Mouse (Mus musculus): ENCODE measurements around the gene Tnrc6b. TPM values are rescaled to one million over a fixed set of nuclear protein-coding genes. Genes with fewer than 3 reads are reported as not detected.
"Not testable (repeated sequence)": the region's sequence is repeated elsewhere in the genome, so short reads cannot be mapped to it uniquely, and the experiment has no call there.

The Tnrc6b gene
- total RNA-seq, 1 experiment, result 37.0 TPM

DNA sequence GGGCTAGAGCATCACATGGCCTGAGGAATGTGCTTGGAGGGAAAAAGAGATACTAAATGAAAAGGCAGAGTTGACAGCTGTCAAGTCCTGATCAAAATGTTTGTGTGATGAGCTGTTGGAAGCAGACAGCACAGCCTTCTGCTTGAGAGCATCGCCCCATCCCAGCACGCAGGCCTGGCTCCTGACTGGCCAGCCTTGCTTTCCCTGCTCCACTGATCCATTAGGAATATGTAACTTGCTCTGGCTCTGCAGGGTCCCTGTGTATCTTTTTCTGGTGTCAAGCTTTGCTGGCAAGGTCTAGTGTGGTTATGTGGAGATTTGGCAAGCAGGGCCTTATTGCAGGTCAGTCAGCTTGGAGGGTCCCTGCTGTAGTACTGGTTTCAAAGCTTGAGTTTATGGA, 148.3 kb downstream of the Tnrc6b start:
- in situ Hi-C loops (cut with MboI; ENCODE audit: low sequenced_read_pairs in 2 of 2, unreplicated experiment in 2 of 2), result no loop called here
- DNase-seq (ENCODE audit: low read depth, low spot score), result no peak
- H3K9ac ChIP-seq (ENCODE audit: insufficient read depth, low read depth, low read length, poor library complexity, severe bottlenecking), result no peak overlapping the region
- no peaks in the 10 kb centered on the region for H3K9me3 ChIP-seq (ENCODE audit: control insufficient read depth, insufficient read depth, low read depth, low read length)
- H3K4me3 ChIP-seq (ENCODE audit: insufficient read depth in 1 of 2, low read depth in 1 of 2, low read length in 2 of 2, poor library complexity in 1 of 2, severe bottlenecking in 1 of 2), result no peak overlapping the region
- TF ChIP-seq ZNF384 (IDR thresholded peaks at IDR 0.05; ENCODE audit: low read depth, low read length) (no peak), CHD2 (IDR thresholded peaks at IDR 0.05; ENCODE audit: low read depth, low read length) (no peak), MAFK (IDR thresholded peaks at IDR 0.05; ENCODE audit: insufficient read depth, low read depth, low read length) (no peak), ZC3H11A (IDR thresholded peaks at IDR 0.05; ENCODE audit: borderline replicate concordance, low read depth, low read length) (no peak), HCFC1 (IDR thresholded peaks at IDR 0.05; ENCODE audit: borderline replicate concordance, insufficient read depth, low read length) (no peak)
- H3K4me1 ChIP-seq (ENCODE audit: control insufficient read depth in 2 of 2, insufficient read depth in 2 of 2, low read length in 2 of 2, poor library complexity in 1 of 2), result peaks cover 2 to 4% of the 10 kb centered on the region in 2 experiments; a peak in 1 of 4 replicates
- H3K36me3 ChIP-seq (ENCODE audit: control insufficient read depth, insufficient read depth, low read length, poor library complexity, severe bottlenecking), result no peaks in the 10 kb centered on the region
- H3K27ac ChIP-seq (ENCODE audit: insufficient read depth, low read depth, low read length, poor library complexity, severe bottlenecking), result no peak overlapping the region

DNA sequence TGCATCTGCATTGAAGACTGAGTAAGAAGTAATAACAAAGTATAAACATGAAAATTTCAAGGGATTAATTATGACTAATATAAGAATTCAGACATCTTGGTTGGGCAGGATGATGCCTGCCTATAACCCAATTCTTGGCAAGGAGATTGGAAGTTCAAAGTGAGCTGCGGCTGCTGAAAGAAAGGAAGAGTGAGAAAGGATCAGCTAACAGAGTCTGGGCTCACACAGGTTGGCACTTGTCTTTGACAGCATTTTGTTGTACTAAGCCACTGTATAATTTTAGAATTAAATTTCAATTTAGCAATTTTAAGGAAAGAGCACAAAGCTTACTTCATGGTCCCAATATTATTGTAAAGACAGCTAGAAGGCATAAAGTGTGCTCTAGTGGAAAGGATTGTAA, 150.2 kb downstream of the Tnrc6b start:
- H3K27ac ChIP-seq (ENCODE audit: insufficient read depth, low read depth, low read length, poor library complexity, severe bottlenecking), result no peak overlapping the region
- no peaks in the 10 kb centered on the region for H3K36me3 ChIP-seq (ENCODE audit: control insufficient read depth, insufficient read depth, low read length, poor library complexity, severe bottlenecking)
- no peak overlapping the region for H3K4me3 ChIP-seq (ENCODE audit: insufficient read depth in 1 of 2, low read depth in 1 of 2, low read length in 2 of 2, poor library complexity in 1 of 2, severe bottlenecking in 1 of 2)
- no peak overlapping the region for H3K9ac ChIP-seq (ENCODE audit: insufficient read depth, low read depth, low read length, poor library complexity, severe bottlenecking)
- in situ Hi-C loops (cut with MboI; ENCODE audit: low sequenced_read_pairs in 2 of 2, unreplicated experiment in 2 of 2), result no loop called here
- H3K4me1 ChIP-seq (ENCODE audit: control insufficient read depth in 2 of 2, insufficient read depth in 2 of 2, low read length in 2 of 2, poor library complexity in 1 of 2), result no peaks in the 10 kb centered on the region
- no peak for TF ChIP-seq CHD2 (IDR thresholded peaks at IDR 0.05; ENCODE audit: low read depth, low read length)
- no peak for TF ChIP-seq ZC3H11A (IDR thresholded peaks at IDR 0.05; ENCODE audit: borderline replicate concordance, low read depth, low read length)
- TF ChIP-seq HCFC1 (IDR thresholded peaks at IDR 0.05; ENCODE audit: borderline replicate concordance, insufficient read depth, low read length), result no peak
- TF ChIP-seq ZNF384 (IDR thresholded peaks at IDR 0.05; ENCODE audit: low read depth, low read length), result no peak
- no peak for TF ChIP-seq MAFK (IDR thresholded peaks at IDR 0.05; ENCODE audit: insufficient read depth, low read depth, low read length)
- no peak for DNase-seq (ENCODE audit: low read depth, low spot score)
- H3K9me3 ChIP-seq (ENCODE audit: control insufficient read depth, insufficient read depth, low read depth, low read length), result no peaks in the 10 kb centered on the region

DNA sequence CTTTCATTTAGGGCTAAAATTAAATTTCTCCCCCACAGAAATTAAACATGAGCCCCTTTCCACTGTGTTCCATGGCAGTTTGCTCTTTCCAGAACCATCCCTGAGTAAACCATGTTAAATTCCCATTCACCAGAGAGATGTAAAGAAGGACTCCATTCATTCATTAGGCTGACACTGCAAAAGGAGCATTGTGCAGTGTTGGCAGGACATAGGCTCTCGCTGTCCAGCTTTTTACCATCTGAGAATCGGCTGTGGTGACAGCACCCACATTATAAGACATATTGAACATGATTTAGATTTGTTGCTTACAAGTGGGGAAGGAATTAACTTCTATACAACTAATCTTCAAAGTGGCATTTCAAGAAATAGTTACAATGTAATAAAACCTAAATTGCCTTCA, 150.9 kb downstream of the Tnrc6b start:
- no peak for DNase-seq (ENCODE audit: low read depth, low spot score)
- Histone ChIP-seq H3K9ac (ENCODE audit: insufficient read depth, low read depth, low read length, poor library complexity, severe bottlenecking) (no peak overlapping the region), H3K4me1 (ENCODE audit: control insufficient read depth in 2 of 2, insufficient read depth in 2 of 2, low read length in 2 of 2, poor library complexity in 1 of 2) (no peaks in the 10 kb centered on the region), H3K4me3 (ENCODE audit: insufficient read depth in 1 of 2, low read depth in 1 of 2, low read length in 2 of 2, poor library complexity in 1 of 2, severe bottlenecking in 1 of 2) (no peak overlapping the region), H3K36me3 (ENCODE audit: control insufficient read depth, insufficient read depth, low read length, poor library complexity, severe bottlenecking) (no peaks in the 10 kb centered on the region), H3K9me3 (ENCODE audit: control insufficient read depth, insufficient read depth, low read depth, low read length) (no peaks in the 10 kb centered on the region), H3K27ac (ENCODE audit: insufficient read depth, low read depth, low read length, poor library complexity, severe bottlenecking) (no peak overlapping the region)
- in situ Hi-C loops (cut with MboI; ENCODE audit: low sequenced_read_pairs in 2 of 2, unreplicated experiment in 2 of 2), result no loop called here
- TF ChIP-seq ZC3H11A (IDR thresholded peaks at IDR 0.05; ENCODE audit: borderline replicate concordance, low read depth, low read length) (no peak), HCFC1 (IDR thresholded peaks at IDR 0.05; ENCODE audit: borderline replicate concordance, insufficient read depth, low read length) (no peak), MAFK (IDR thresholded peaks at IDR 0.05; ENCODE audit: insufficient read depth, low read depth, low read length) (no peak), ZNF384 (IDR thresholded peaks at IDR 0.05; ENCODE audit: low read depth, low read length) (no peak), CHD2 (IDR thresholded peaks at IDR 0.05; ENCODE audit: low read depth, low read length) (no peak)

DNA sequence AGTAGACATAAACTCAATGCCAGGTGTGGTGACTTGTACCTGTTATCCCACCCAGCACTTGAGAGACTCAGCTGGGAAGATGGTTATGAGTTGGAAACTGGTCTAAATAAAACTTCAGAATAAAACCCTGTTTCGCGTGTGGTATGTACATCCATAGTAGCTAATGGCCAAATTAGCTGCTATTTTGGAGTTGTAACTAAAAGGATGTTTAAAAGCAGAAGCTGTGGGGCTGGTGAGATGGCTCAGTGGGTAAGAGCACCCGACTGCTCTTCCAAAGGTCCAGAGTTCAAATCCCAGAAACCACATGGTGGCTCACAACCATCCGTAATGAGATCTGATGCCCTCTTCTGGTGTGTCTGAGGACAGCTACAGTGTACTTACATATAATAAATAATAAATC, 157.5 kb downstream of the Tnrc6b start:
- in situ Hi-C loops (cut with MboI; ENCODE audit: low sequenced_read_pairs in 2 of 2, unreplicated experiment in 2 of 2), result not testable (repeated sequence)

DNA sequence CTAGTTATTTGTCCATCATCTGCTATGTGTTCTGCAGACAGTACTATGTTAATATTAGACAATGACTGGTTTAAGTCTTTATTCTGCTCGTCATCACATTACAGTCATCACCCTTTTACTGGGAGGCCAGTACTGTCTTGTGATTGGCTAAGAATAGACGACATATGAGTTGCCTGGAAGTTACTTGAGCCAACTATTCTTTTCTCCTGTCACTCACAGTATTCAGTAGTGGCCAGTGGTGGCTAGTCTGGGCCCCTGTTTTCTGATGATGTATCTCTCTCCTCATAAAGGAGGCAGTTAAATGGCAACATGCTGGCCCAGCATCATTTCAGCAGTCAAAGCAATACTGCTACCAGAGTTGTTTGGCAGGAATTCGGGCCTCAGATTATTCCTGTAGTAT, 163.6 kb downstream of the Tnrc6b start:
- peaks cover 7% of the 10 kb centered on the region; the same call in 1 of the 2 replicates for H3K36me3 ChIP-seq (ENCODE audit: control insufficient read depth, insufficient read depth, low read length, poor library complexity, severe bottlenecking)
- no peak overlapping the region for H3K9ac ChIP-seq (ENCODE audit: insufficient read depth, low read depth, low read length, poor library complexity, severe bottlenecking)
- H3K4me3 ChIP-seq (ENCODE audit: insufficient read depth in 1 of 2, low read depth in 1 of 2, low read length in 2 of 2, poor library complexity in 1 of 2, severe bottlenecking in 1 of 2), result no peak overlapping the region
- no peak overlapping the region for H3K27ac ChIP-seq (ENCODE audit: insufficient read depth, low read depth, low read length, poor library complexity, severe bottlenecking)
- peaks cover 2% of the 10 kb centered on the region in 2 experiments; a peak in 1 of 4 replicates for H3K4me1 ChIP-seq (ENCODE audit: control insufficient read depth in 2 of 2, insufficient read depth in 2 of 2, low read length in 2 of 2, poor library complexity in 1 of 2)
- no peaks in the 10 kb centered on the region for H3K9me3 ChIP-seq (ENCODE audit: control insufficient read depth, insufficient read depth, low read depth, low read length)
- in situ Hi-C loops (cut with MboI; ENCODE audit: low sequenced_read_pairs in 2 of 2, unreplicated experiment in 2 of 2), result no loop called here
- TF ChIP-seq MAFK (IDR thresholded peaks at IDR 0.05; ENCODE audit: insufficient read depth, low read depth, low read length), result no peak
- TF ChIP-seq HCFC1 (IDR thresholded peaks at IDR 0.05; ENCODE audit: borderline replicate concordance, insufficient read depth, low read length), result no peak
- no peak for TF ChIP-seq ZNF384 (IDR thresholded peaks at IDR 0.05; ENCODE audit: low read depth, low read length)
- TF ChIP-seq ZC3H11A (IDR thresholded peaks at IDR 0.05; ENCODE audit: borderline replicate concordance, low read depth, low read length), result no peak
- no peak for TF ChIP-seq CHD2 (IDR thresholded peaks at IDR 0.05; ENCODE audit: low read depth, low read length)
- DNase-seq (ENCODE audit: low read depth, low spot score), result no peak

More for the DNA sequence above, 157.5 kb downstream of the Tnrc6b start:
- not testable (repeated sequence) for H3K9me3 ChIP-seq (ENCODE audit: control insufficient read depth, insufficient read depth, low read depth, low read length); H3K9ac ChIP-seq (ENCODE audit: insufficient read depth, low read depth, low read length, poor library complexity, severe bottlenecking); DNase-seq (ENCODE audit: low read depth, low spot score); H3K4me1 ChIP-seq (ENCODE audit: control insufficient read depth in 2 of 2, insufficient read depth in 2 of 2, low read length in 2 of 2, poor library complexity in 1 of 2); H3K36me3 ChIP-seq (ENCODE audit: control insufficient read depth, insufficient read depth, low read length, poor library complexity, severe bottlenecking); H3K4me3 ChIP-seq (ENCODE audit: insufficient read depth in 1 of 2, low read depth in 1 of 2, low read length in 2 of 2, poor library complexity in 1 of 2, severe bottlenecking in 1 of 2); H3K27ac ChIP-seq (ENCODE audit: insufficient read depth, low read depth, low read length, poor library complexity, severe bottlenecking)

All from ES-E14 (cell line).